Mouse (Mus musculus): ENCODE measurements around the gene Rps6ka5. TPM values are rescaled to one million over a fixed set of nuclear protein-coding genes. Genes with fewer than 3 reads are reported as not detected.

Gene Rps6ka5
- polyA plus RNA-seq, 1 experiment from 2014 or later: 2.2 TPM

DNA sequence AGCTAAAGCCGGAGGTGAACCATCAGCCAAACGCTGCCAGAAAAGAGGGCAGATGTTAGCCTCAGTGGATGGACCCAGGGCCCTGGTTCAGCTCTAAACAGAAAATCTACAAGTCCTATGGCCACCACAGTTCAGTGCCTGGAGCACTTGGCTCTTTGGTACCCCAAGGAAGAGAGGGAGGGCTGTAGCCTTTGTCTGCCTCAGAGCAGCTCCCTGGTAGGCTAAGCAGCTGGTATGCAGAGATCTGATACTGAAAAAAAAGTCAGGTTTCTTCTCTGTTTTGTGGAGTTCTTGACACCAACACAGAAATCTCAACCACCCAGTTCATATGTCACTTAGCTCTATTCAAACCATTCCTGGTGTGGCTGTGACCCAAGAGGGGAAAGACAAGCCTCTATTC lies 222.2 kb downstream of the Rps6ka5 start:
- WGBS (ENCODE audit: insufficient replicate concordance): 69% methylated on average over 2 of the region's 2 CpGs
- H3K4me2 ChIP-seq: no peak overlapping the region
- H3K9me3 ChIP-seq (replicated peaks): no peaks in the 10 kb centered on the region
- no peak overlapping the region for H3K27ac ChIP-seq
- H3K27me3 ChIP-seq (replicated peaks): no peaks in the 10 kb centered on the region
- no peak overlapping the region for H3K4me3 ChIP-seq
- 0 out of 2 replicates have a peak, but pooled peaks cover 4% of the 10 kb centered on the region for H3K36me3 ChIP-seq
- no peak overlapping the region for H3K9ac ChIP-seq
- peaks cover 46% of the 10 kb centered on the region for H3K4me1 ChIP-seq
- no peak for ATAC-seq

DNA sequence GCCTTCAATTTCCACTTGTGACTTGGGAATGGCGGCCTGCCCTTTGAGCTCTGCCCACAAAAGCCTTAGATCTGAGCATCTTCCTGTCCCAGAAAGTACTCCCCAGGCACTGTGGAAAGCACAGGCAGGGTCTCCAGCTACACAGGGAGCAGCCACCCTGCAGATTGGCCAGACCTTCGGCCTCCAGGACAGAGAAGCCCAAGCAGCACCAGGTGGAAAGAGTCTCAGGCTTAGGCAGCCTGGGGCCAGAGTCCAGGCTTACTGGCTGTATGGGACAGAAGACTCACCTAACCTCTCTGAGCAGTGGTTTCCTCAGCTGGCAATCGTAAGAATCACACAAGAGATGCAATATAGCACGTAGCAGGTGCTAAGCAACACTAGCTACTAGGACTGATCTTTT lies 223.1 kb downstream of the Rps6ka5 start:
- ATAC-seq: no peak
- Histone ChIP-seq H3K27me3 (replicated peaks) (no peaks in the 10 kb centered on the region), H3K4me3 (no peak overlapping the region), H3K9me3 (replicated peaks) (no peaks in the 10 kb centered on the region), H3K9ac (no peak overlapping the region), H3K4me1 (peaks cover 37% of the 10 kb centered on the region), H3K36me3 (peaks cover 11% of the 10 kb centered on the region), H3K4me2 (no peak overlapping the region), H3K27ac (no peak overlapping the region)
- 67% methylated on average over 4 of the region's 4 CpGs for WGBS (ENCODE audit: insufficient replicate concordance)

DNA sequence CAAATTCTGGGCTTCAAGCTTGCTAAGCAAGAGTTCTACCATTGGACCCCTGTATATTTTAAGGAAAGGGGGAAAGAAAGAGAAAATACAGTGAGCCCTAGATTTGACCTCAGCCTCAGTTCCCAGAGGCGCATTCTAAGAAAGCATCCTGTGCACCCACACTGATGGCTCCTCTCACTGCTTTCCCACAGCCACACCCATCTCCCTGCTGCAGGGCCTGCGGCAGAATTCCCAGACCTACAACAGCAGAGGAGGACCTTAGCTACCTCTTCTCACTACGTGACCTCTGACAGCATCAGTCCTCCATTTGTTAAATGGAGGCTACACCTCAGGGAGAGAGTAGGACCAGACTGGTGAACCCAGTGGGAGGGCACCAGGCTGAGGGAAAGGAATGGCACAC lies 224.2 kb downstream of the Rps6ka5 start:
- H3K4me1 ChIP-seq: peaks cover 34% of the 10 kb centered on the region
- H3K27ac ChIP-seq: no peak overlapping the region
- H3K9me3 ChIP-seq (replicated peaks): no peaks in the 10 kb centered on the region
- whole genome bisulfite sequencing (ENCODE audit: insufficient replicate concordance): 74% methylated on average over 3 of the region's 3 CpGs
- no peak overlapping the region for H3K4me2 ChIP-seq
- H3K4me3 ChIP-seq: no peak overlapping the region
- ATAC-seq: no peak
- peaks cover 20% of the 10 kb centered on the region for H3K36me3 ChIP-seq
- no peaks in the 10 kb centered on the region for H3K27me3 ChIP-seq (replicated peaks)
- no peak overlapping the region for H3K9ac ChIP-seq

DNA sequence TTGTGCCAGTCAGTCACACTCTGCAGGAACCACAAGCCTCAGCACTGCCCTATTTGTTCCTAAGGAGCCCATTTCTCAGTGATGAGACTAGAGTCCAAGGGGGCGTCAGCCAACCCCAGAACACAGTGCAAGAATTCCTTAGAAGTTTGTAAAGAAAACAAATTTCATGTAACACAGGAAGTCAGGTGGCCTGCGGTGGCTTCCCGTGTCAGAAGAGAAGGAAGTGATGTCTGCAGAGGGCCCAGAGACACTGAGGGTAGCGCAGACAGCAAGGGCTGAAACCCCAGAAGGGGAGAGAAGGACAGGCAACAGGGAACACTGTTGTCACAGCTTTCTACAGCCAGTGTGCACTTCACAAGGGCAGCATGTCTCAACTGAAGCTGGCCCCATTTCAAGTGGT lies 225.5 kb downstream of the Rps6ka5 start:
- ATAC-seq: no peak
- H3K9ac ChIP-seq: no peak overlapping the region
- H3K36me3 ChIP-seq: peaks cover 33% of the 10 kb centered on the region
- WGBS (ENCODE audit: insufficient replicate concordance): 56% methylated on average over 4 of the region's 4 CpGs
- H3K9me3 ChIP-seq (replicated peaks): no peaks in the 10 kb centered on the region
- no peak overlapping the region for H3K4me3 ChIP-seq
- H3K4me2 ChIP-seq: no peak overlapping the region
- no peak overlapping the region for H3K27ac ChIP-seq
- H3K27me3 ChIP-seq (replicated peaks): no peaks in the 10 kb centered on the region
- peaks cover 34% of the 10 kb centered on the region for H3K4me1 ChIP-seq

DNA sequence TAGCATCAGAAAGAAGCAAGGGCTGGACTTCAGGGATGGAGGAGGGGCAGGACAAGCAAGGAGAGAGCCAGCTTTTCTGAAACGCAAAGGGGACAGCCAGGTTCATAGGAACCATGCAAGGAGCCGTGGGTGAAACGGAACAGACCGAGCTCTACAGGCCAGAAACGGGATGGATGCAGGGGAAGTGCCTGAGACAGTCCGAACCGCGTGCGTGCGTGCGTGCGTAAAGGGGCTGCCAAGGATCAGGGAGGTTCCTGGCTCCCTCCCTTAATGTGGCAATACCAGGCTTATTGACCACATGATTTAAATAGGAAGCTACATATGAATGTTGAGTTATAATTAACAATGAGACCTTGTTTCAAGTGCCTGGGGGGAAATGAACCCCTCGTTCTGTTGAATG lies 227.3 kb downstream of the Rps6ka5 start:
- Histone ChIP-seq H3K36me3 (peaks cover 40% of the 10 kb centered on the region), H3K4me3 (no peak overlapping the region), H3K27me3 (replicated peaks) (no peaks in the 10 kb centered on the region), H3K4me1 (peaks cover 18% of the 10 kb centered on the region), H3K27ac (no peak overlapping the region), H3K9me3 (replicated peaks) (no peaks in the 10 kb centered on the region), H3K4me2 (no peak overlapping the region), H3K9ac (no peak overlapping the region)
- ATAC-seq: no peak
- 80% methylated on average over 13 of the region's 13 CpGs for WGBS (ENCODE audit: insufficient replicate concordance)

Other genes starting within 250 kb of the Rps6ka5 start
- gene Ttc7b, start 206.2 kb downstream of the Rps6ka5 start, polyA plus RNA-seq (2016; fragmentation: Nextera tagmentation; extraction: Ambion mirVana): 2.2 and 3.1 TPM in 2 replicates
- gene Dglucy, start 52.1 kb upstream of the Rps6ka5 start, polyA plus RNA-seq (2016; fragmentation: Nextera tagmentation; extraction: Ambion mirVana): 0.64 and 0.90 TPM in 2 replicates
- gene Gpr68, start 181.2 kb upstream of the Rps6ka5 start, polyA plus RNA-seq (2016; fragmentation: Nextera tagmentation; extraction: Ambion mirVana): 0.04 TPM in 1 of 2 replicates, not detected in the other

Data from liver, embryonic 12.5 days (tissue).